Mouse (Mus musculus): Measurements from ENCODE around the gene Slc25a1.

DNA sequence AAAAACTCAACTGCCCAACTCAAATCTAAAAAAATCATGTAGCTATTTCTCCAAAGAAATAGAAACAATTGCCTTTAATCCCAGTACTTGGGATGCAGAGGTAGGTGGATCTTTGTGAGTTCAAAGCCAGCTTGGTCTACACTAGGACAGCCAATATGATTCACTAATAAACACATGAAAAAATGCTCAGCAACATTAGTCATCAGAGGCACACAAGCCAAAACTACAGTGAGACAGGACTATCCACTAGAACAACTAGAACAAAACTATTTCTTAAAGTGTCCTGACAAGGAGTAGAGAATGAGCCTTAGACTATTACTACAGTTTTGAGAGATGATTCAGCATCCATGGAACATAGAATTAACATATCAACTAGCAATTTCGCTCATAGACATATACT is 51.9 kb downstream of the Slc25a1 start:
- no peak for TF ChIP-seq POLR2A (IDR thresholded peaks at IDR 0.05; ENCODE audit: low read depth, low read length)
- TF ChIP-seq CTCF (IDR thresholded peaks at IDR 0.05; ENCODE audit: extremely low read depth, insufficient read depth, insufficient read length, insufficient replicate concordance): no peak
